Mouse (Mus musculus) lung, adult 2 months (tissue): ENCODE measurements at regions not wholly inside any gene's neighbourhood (a gene's known extent, or its start where the extent isn't known, plus 50 kb on each side); places are given as distances from the start of the nearest gene placed in this dataset.
"Not testable (repeated sequence)": the region's sequence is repeated elsewhere in the genome, so short reads cannot be mapped to it uniquely, and the experiment has no call there.

Source experiments
- CTCF ChIP-seq: fragments of 200-500 bp; IDR thresholded peaks from 2 replicates; pipeline ENCODE4 v1.5.1; 2011; ENCODE audit warnings: mild to moderate bottlenecking, low read length, control low read depth; ENCODE audit not compliant: insufficient read depth
- POLR2A ChIP-seq: fragments of 200-500 bp; IDR thresholded peaks from 2 replicates; pipeline ENCODE4 v1.6.1; 2011; ENCODE audit warnings: low read depth, mild to moderate bottlenecking, control low read depth, low read length, borderline replicate concordance; ENCODE audit errors: extremely low read depth

GRCm38 (mm10) chr3:21932696-21933095 is 143.8 kb upstream of the Tbl1xr1 start:
- TF ChIP-seq CTCF, POLR2A: not testable (repeated sequence)
